Comparison of ENCODE assay signal across 10 mouse cellular contexts in genomic region chr2:132291265-132291664, GRCm38 (mm10). TPM values are rescaled to one million over a fixed set of nuclear protein-coding genes. Genes with fewer than 3 reads are reported as not detected.
DNase-seq lines count a peak whose midpoint lies in the region; ATAC-seq and TF ChIP-seq lines count a peak whose summit lies in the region.
"Had no signal": no experiment of that assay in that cellular context is flagged by ENCODE, and none has a peak within 500 bp of the region (broad histone marks: within the 10 kb centered on the region; RNA-seq: fewer than 3 reads in every experiment).

No protein-coding gene starts in this region.

- no peak for ATAC-seq in midbrain, postnatal 0 days (ENCODE audit: low FRiP score)

- no peak overlapping the region for H3K4me3 ChIP-seq in lung, adult 2 months (replicated peaks; ENCODE audit: extremely low read depth, low read depth, low read length)
- H3K4me3 ChIP-seq in midbrain, postnatal 0 days (ENCODE audit: low read depth, low read length): no peak overlapping the region

- no peak overlapping the region for H3K4me2 ChIP-seq in midbrain, postnatal 0 days (ENCODE audit: low read depth, low read length, poor library complexity, severe bottlenecking)

- peaks cover 12% of the 10 kb centered on the region for H3K4me1 ChIP-seq in lung, adult 2 months (ENCODE audit: control insufficient read depth, insufficient read depth, low read length)
- H3K4me1 ChIP-seq in midbrain, postnatal 0 days (ENCODE audit: insufficient read depth, low read length): 0 out of 2 replicates have a peak, but pooled peaks cover 7% of the 10 kb centered on the region

- H3K9me3 ChIP-seq in midbrain, postnatal 0 days (ENCODE audit: low read length): no peaks in the 10 kb centered on the region; the same call in 1 of the 2 replicates

- H3K27ac ChIP-seq in midbrain, postnatal 0 days (ENCODE audit: low read depth, low read length): peak overlapping the region; percentile 47; the same call in 1 of the 2 replicates
- H3K27ac ChIP-seq: macrophage had no signal

- no peak for TF ChIP-seq POLR2A in lung, adult 2 months (IDR thresholded peaks at IDR 0.05; ENCODE audit: borderline replicate concordance, extremely low read depth, low read depth, low read length)

- H3K36me3 ChIP-seq in midbrain, postnatal 0 days (ENCODE audit: insufficient read depth, low read length): peaks cover 18% of the 10 kb centered on the region

- 39% methylated on average over 3 of the region's 3 CpGs for WGBS in lung, adult 2 months
- 58% methylated on average over 3 of the region's 3 CpGs for WGBS in midbrain, postnatal 0 days

- H3K27me3 ChIP-seq in midbrain, postnatal 0 days (ENCODE audit: insufficient read depth, low read length): no peaks in the 10 kb centered on the region

- DNase-seq in heart, adult 18-20 months: peak; percentile 46 to 55
- DNase-seq in heart, postnatal 25 days (ENCODE audit: low spot score): no peak
- DNase-seq in lung, adult 18-20 months: peak; percentile 50 to 65
- DNase-seq in lung, adult 2 months: no peak
- peak; percentile 33 for DNase-seq in gastrocnemius, postnatal 10 days
- DNase-seq in midbrain, postnatal 0 days (ENCODE audit: low spot score): no peak
- DNase-seq in ovary, postnatal 36 days (ENCODE audit: low spot score): no peak
- no peak for DNase-seq in thymus, postnatal 36 days
- DNase-seq: thymus, postnatal 25 days had no signal

- H3K9ac ChIP-seq in midbrain, postnatal 0 days (replicated peaks; ENCODE audit: low read length, poor library complexity, severe bottlenecking): no peak overlapping the region

- intact Hi-C loops in heart, postnatal 25 days (cut with DNase I): no loop called here

- TF ChIP-seq CTCF in lung, adult 2 months (IDR thresholded peaks at IDR 0.05; ENCODE audit: insufficient read depth, low read length): no peak
- no peak for TF ChIP-seq CTCF in midbrain, postnatal 0 days (IDR thresholded peaks at IDR 0.05)

RNA-seq across cellular contexts. Expression of gene Cds2, which starts 28.3 kb away (rescaled TPM):
- total RNA-seq in heart, adult 18-20 months (2021): 10 to 100 TPM; 81.6 to 88.8 TPM
- total RNA-seq in heart, postnatal 25 days (2021): 10 to 100 TPM; 78.3 to 96.3 TPM
- polyA plus RNA-seq in lung, adult 2 months (2012; rRNA removed): 67.1 and 76.5 TPM in 2 replicates
- 10 to 100 TPM; 21.7 to 25.4 TPM for total RNA-seq in gastrocnemius, postnatal 10 days (2021)
- 135 and 142 TPM in 2 replicates for total RNA-seq in midbrain, postnatal 0 days (2014; rRNA removed)
- polyA plus RNA-seq in midbrain, postnatal 0 days (2015; fragmentation: Nextera tagmentation; extraction: Ambion mirVana): 32.6 and 33.3 TPM in 2 replicates

RNA-seq across cellular contexts. Expression of gene Pcna, which starts 38.2 kb away (rescaled TPM):
- 10 to 100 TPM; 40.6 to 41.8 TPM for total RNA-seq in heart, adult 18-20 months (2021)
- 10 to 100 TPM; 37.5 to 40.9 TPM for total RNA-seq in heart, postnatal 25 days (2021)
- 52.7 and 59.2 TPM in 2 replicates for polyA plus RNA-seq in lung, adult 2 months (2012; rRNA removed)
- total RNA-seq in gastrocnemius, postnatal 10 days (2021): 10 to 100 TPM; 42.2 to 50.7 TPM
- total RNA-seq in midbrain, postnatal 0 days (2014; rRNA removed): 111 and 118 TPM in 2 replicates
- polyA plus RNA-seq in midbrain, postnatal 0 days (2015; fragmentation: Nextera tagmentation; extraction: Ambion mirVana): 90.8 and 91.0 TPM in 2 replicates

RNA-seq across cellular contexts. Expression of gene Tmem230, which starts 43.7 kb away (rescaled TPM):
- 10 to 100 TPM; 24.7 to 26.9 TPM for total RNA-seq in heart, adult 18-20 months (2021)
- 10 to 100 TPM; 22.6 to 23.9 TPM for total RNA-seq in heart, postnatal 25 days (2021)
- 67.0 and 86.8 TPM in 2 replicates for polyA plus RNA-seq in lung, adult 2 months (2012; rRNA removed)
- total RNA-seq in gastrocnemius, postnatal 10 days (2021): 10 to 100 TPM; 21.6 to 26.9 TPM
- total RNA-seq in midbrain, postnatal 0 days (2014; rRNA removed): 42.0 and 59.5 TPM in 2 replicates
- 38.3 and 40.1 TPM in 2 replicates for polyA plus RNA-seq in midbrain, postnatal 0 days (2015; fragmentation: Nextera tagmentation; extraction: Ambion mirVana)

Comparison
In these comparisons a context has a peak if more than half of its experiments do, and no peak if none do; other contexts are left out.
1. DNase-seq: peak in heart, adult 18-20 months (2 of 2), lung, adult 18-20 months (2 of 2) and gastrocnemius, postnatal 10 days (single experiment); none in heart, postnatal 25 days (single experiment), lung, adult 2 months (single experiment), midbrain, postnatal 0 days (single experiment), ovary, postnatal 36 days (single experiment) and thymus, postnatal 36 days (0 of 2).